Mouse (Mus musculus) yolk sac, embryonic 10.5 days (tissue): ENCODE data around the gene Slc2a10.

ENCODE experiments used
- DNase-seq: peaks from one replicate; pipeline ENCODE4 v3.0.0-alpha.2; 2017; ENCODE audit warnings: low spot score

Gene Slc2a10

GRCm38 (mm10) chr2:165561861-165562260 is 58.3 kb downstream of the Slc2a10 start:
- no peak for DNase-seq

- DNase-seq: no peak
Measured at GRCm38 (mm10) chr2:165563298-165564058, 59.9 kb downstream of the Slc2a10 start.

GRCm38 (mm10) chr2:165564101-165564500 is 60.5 kb downstream of the Slc2a10 start:
- no peak for DNase-seq

- DNase-seq: no peak
Measured at GRCm38 (mm10) chr2:165564620-165565019, 61.0 kb downstream of the Slc2a10 start.

GRCm38 (mm10) chr2:165566898-165567297 is 63.3 kb downstream of the Slc2a10 start:
- no peak for DNase-seq

- no peak for DNase-seq
Measured at GRCm38 (mm10) chr2:165567820-165568219, 64.2 kb downstream of the Slc2a10 start.

- DNase-seq: no peak
Measured at GRCm38 (mm10) chr2:165568911-165569310, 65.3 kb downstream of the Slc2a10 start.
